Mouse (Mus musculus) thymus, adult 2 months (tissue): ENCODE results near the gene Tmco4.

Experiments
- CTCF ChIP-seq: fragments of 200-500 bp; IDR thresholded peaks from 2 replicates; pipeline ENCODE4 v1.5.1; 2012; ENCODE audit warnings: mild to moderate bottlenecking, control low read depth, low read length, moderate library complexity, borderline replicate concordance; ENCODE audit not compliant: control insufficient read depth, poor library complexity, insufficient read depth; ENCODE audit errors: extremely low read depth
- POLR2A ChIP-seq: fragments of 200-500 bp; IDR thresholded peaks from 2 replicates; pipeline ENCODE4 v1.6.1; 2012; ENCODE audit warnings: mild to moderate bottlenecking, low read length, control low read depth, moderate library complexity; ENCODE audit not compliant: control insufficient read depth, poor library complexity, insufficient read depth; ENCODE audit errors: extremely low read depth

DNA sequence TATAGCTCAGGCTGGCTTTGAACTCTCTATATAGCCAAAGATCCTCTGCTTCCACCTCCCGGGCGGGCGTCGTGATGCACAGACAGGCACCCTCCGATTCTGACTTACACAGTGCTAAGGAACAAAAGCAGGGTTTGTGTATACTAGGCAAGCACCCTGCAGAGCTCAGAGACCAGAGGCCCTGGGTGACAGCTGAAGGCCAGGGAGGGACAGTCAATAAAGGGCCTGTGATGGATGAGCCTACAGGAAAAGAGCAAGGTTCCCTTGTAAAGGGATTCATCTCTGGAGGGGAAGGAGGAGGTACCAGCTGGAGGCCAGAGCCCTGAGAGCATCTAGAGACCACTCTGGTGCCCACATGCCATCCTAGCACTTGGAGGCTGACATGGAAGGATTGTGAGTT is 80.7 kb downstream of the Tmco4 start:
- no peak for TF ChIP-seq POLR2A
- no peak for TF ChIP-seq CTCF
